Mouse (Mus musculus): ENCODE results near the gene Gucd1.

DNA sequence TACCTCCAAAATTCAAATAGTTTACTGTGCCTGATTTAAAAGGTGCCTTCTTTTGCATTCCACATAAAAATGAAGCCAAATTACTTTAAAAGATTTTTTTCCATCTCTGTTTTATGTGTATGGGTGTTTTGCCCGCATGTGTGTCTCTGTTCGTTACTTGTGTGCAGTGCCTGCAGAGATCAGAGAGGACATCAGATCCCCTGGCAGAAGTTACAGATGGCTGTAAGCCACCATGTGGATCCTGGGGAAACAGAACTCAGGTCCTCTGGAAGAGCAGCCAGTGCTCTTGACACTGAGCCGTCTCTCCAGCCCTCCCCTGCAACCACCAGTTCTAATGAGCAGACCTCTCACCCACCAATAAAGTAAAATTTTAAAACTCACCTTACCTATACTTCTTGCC is 55.0 kb downstream of the Gucd1 start:
- TF ChIP-seq CTCF (IDR thresholded peaks at IDR 0.05; ENCODE audit: insufficient read depth, low read length) (no peak), POLR2A (IDR thresholded peaks at IDR 0.05; ENCODE audit: borderline replicate concordance, extremely low read depth, low read depth, low read length) (no peak)
